8 mouse cellular contexts compared by ENCODE assay signal in genomic region chr16:28850881-28851280, GRCm38 (mm10).
DNase-seq lines count a peak whose midpoint lies in the region; ATAC-seq and TF ChIP-seq lines count a peak whose summit lies in the region.

No protein-coding gene starts in this region.

- peaks cover 8% of the 10 kb centered on the region; the same call in 1 of the 2 replicates for H3K9me3 ChIP-seq in embryonic facial prominence, embryonic 14.5 days (ENCODE audit: control insufficient read depth, low read length)
- no peaks in the 10 kb centered on the region for H3K9me3 ChIP-seq in embryonic facial prominence, embryonic 10.5 days
- peaks cover 6% of the 10 kb centered on the region for H3K9me3 ChIP-seq in hindbrain, embryonic 10.5 days
- no peaks in the 10 kb centered on the region for H3K9me3 ChIP-seq in midbrain, postnatal 0 days (ENCODE audit: low read length)

- H3K36me3 ChIP-seq in embryonic facial prominence, embryonic 14.5 days (ENCODE audit: control insufficient read depth, insufficient read depth, low read length): no peaks in the 10 kb centered on the region
- H3K36me3 ChIP-seq in embryonic facial prominence, embryonic 10.5 days (replicated peaks): peaks cover 17% of the 10 kb centered on the region
- H3K36me3 ChIP-seq in hindbrain, embryonic 10.5 days: peaks cover 13% of the 10 kb centered on the region; the same call in 1 of the 2 replicates
- no peaks in the 10 kb centered on the region for H3K36me3 ChIP-seq in midbrain, postnatal 0 days (ENCODE audit: insufficient read depth, low read length)

- no peaks in the 10 kb centered on the region for H3K27me3 ChIP-seq in embryonic facial prominence, embryonic 14.5 days (replicated peaks; ENCODE audit: control insufficient read depth, insufficient read depth, low read length)
- no peaks in the 10 kb centered on the region for H3K27me3 ChIP-seq in embryonic facial prominence, embryonic 10.5 days (replicated peaks; ENCODE audit: low read depth, poor library complexity, severe bottlenecking)
- peaks cover 28% of the 10 kb centered on the region for H3K27me3 ChIP-seq in hindbrain, embryonic 10.5 days (ENCODE audit: insufficient read depth, poor library complexity, severe bottlenecking)
- no peaks in the 10 kb centered on the region for H3K27me3 ChIP-seq in midbrain, postnatal 0 days (ENCODE audit: insufficient read depth, low read length)

- peaks cover 9% of the 10 kb centered on the region for H3K4me1 ChIP-seq in embryonic facial prominence, embryonic 14.5 days (ENCODE audit: control insufficient read depth, insufficient read depth, low read length)
- H3K4me1 ChIP-seq in embryonic facial prominence, embryonic 10.5 days: peaks cover 9% of the 10 kb centered on the region
- peaks cover 30% of the 10 kb centered on the region for H3K4me1 ChIP-seq in hindbrain, embryonic 10.5 days (replicated peaks)
- H3K4me1 ChIP-seq in midbrain, postnatal 0 days (ENCODE audit: insufficient read depth, low read length): no peaks in the 10 kb centered on the region

- H3K4me3 ChIP-seq in embryonic facial prominence, embryonic 14.5 days (ENCODE audit: low read depth, low read length): no peak overlapping the region
- no peak overlapping the region for H3K4me3 ChIP-seq in embryonic facial prominence, embryonic 10.5 days
- H3K4me3 ChIP-seq in hindbrain, embryonic 10.5 days: no peak overlapping the region
- H3K4me3 ChIP-seq in midbrain, postnatal 0 days (ENCODE audit: low read depth, low read length): no peak overlapping the region; the same call in 1 of the 2 replicates

- DNase-seq in embryonic facial prominence, embryonic 14.5 days (ENCODE audit: low spot score): peak; percentile 68
- no peak for DNase-seq in embryonic facial prominence, embryonic 10.5 days (ENCODE audit: low spot score)
- DNase-seq in left cerebral cortex, adult 18-20 months (ENCODE audit: low spot score in 2 of 2): peak; percentile 23 to 38
- no peak for DNase-seq in left cerebral cortex, postnatal 10 days (ENCODE audit: extremely low spot score in 1 of 2, low spot score in 2 of 2)
- no peak for DNase-seq in hindbrain, embryonic 10.5 days (ENCODE audit: low spot score)
- peak; percentile 70 for DNase-seq in midbrain, postnatal 0 days (ENCODE audit: low spot score)
- no peak for DNase-seq in urinary bladder, postnatal 25 days (ENCODE audit: low spot score)
- DNase-seq in adrenal gland, postnatal 25 days: no peak

- 54% methylated on average over 14 of the region's 14 CpGs for WGBS in embryonic facial prominence, embryonic 14.5 days
- WGBS in embryonic facial prominence, embryonic 10.5 days: 81% methylated on average over 14 of the region's 14 CpGs
- WGBS in hindbrain, embryonic 10.5 days: 75% methylated on average over 14 of the region's 14 CpGs
- 50% methylated on average over 14 of the region's 14 CpGs for WGBS in midbrain, postnatal 0 days

- TF ChIP-seq CTCF in midbrain, postnatal 0 days (IDR thresholded peaks at IDR 0.05): no peak

- no peak overlapping the region for H3K9ac ChIP-seq in embryonic facial prominence, embryonic 14.5 days (ENCODE audit: low read depth, low read length)
- no peak overlapping the region for H3K9ac ChIP-seq in midbrain, postnatal 0 days (replicated peaks; ENCODE audit: low read length, poor library complexity, severe bottlenecking)

- peak; percentile 56; the same call in 1 of the 2 replicates for ATAC-seq in embryonic facial prominence, embryonic 14.5 days (ENCODE audit: low read depth)
- 0 out of 2 replicates have a peak, but pooled peaks have one; percentile 49 for ATAC-seq in midbrain, postnatal 0 days (ENCODE audit: low FRiP score)

- peak overlapping the region; percentile 1 for H3K4me2 ChIP-seq in embryonic facial prominence, embryonic 14.5 days (ENCODE audit: low read depth, low read length)
- H3K4me2 ChIP-seq in midbrain, postnatal 0 days (ENCODE audit: low read depth, low read length, poor library complexity, severe bottlenecking): peak overlapping the region; percentile 28

- intact Hi-C loops in left cerebral cortex, postnatal 10 days (cut with DNase I): no loop called here

- no peak overlapping the region for H3K27ac ChIP-seq in embryonic facial prominence, embryonic 14.5 days (replicated peaks; ENCODE audit: low read depth, low read length)
- H3K27ac ChIP-seq in embryonic facial prominence, embryonic 10.5 days (replicated peaks): no peak overlapping the region
- peak overlapping the region; percentile 56; the same call in 1 of the 2 replicates for H3K27ac ChIP-seq in hindbrain, embryonic 10.5 days
- H3K27ac ChIP-seq in midbrain, postnatal 0 days (ENCODE audit: low read depth, low read length): no peak overlapping the region

Comparison
In these comparisons a context has a peak if more than half of its experiments do, and no peak if none do; other contexts are left out.
1. DNase-seq: peak in embryonic facial prominence, embryonic 14.5 days (single experiment), left cerebral cortex, adult 18-20 months (2 of 2) and midbrain, postnatal 0 days (single experiment); none in embryonic facial prominence, embryonic 10.5 days (single experiment), left cerebral cortex, postnatal 10 days (0 of 2), hindbrain, embryonic 10.5 days (single experiment), urinary bladder, postnatal 25 days (single experiment) and adrenal gland, postnatal 25 days (single experiment).